Mouse (Mus musculus): ENCODE results near the gene Prrx2. TPM values are rescaled to one million over a fixed set of nuclear protein-coding genes. Genes with fewer than 3 reads are reported as not detected.

Gene Prrx2
- polyA plus RNA-seq, 1 experiment from 2014 or later, result 3.6 TPM

DNA sequence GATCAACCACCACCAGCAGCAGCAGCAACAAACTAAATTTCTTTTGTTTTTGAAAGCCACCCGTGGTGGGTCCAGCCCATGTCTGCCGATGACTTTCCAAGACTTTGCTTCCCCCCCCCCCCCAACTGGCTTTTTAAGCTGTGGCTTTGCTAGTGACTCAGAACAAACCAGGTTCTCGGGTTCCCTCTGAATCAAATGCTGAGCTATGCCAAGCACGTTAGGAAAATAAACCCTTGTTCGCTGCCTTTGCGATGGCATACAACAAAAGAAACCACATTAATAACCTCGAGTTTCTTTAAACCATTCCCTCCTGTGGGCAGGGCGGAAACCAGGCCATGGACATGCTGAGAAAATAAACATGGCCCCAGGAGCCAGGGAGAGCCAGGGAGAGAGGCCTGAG is 13.4 kb downstream of the Prrx2 start:
- peaks cover 24% of the 10 kb centered on the region for H3K27me3 ChIP-seq (replicated peaks; ENCODE audit: control insufficient read depth, insufficient read depth, low read length)
- H3K27ac ChIP-seq (ENCODE audit: low read depth), result no peak overlapping the region
- DNase-seq (ENCODE audit: low spot score) (no peak), ATAC-seq (replicated peaks; ENCODE audit: low FRiP score, low TSS enrichment, low read depth) (no peak)
- no peak overlapping the region for H3K9ac ChIP-seq (ENCODE audit: low read length)
- no peaks in the 10 kb centered on the region for H3K9me3 ChIP-seq (ENCODE audit: control insufficient read depth, low read length)
- H3K36me3 ChIP-seq (ENCODE audit: control insufficient read depth, insufficient read depth, low read length), result no peaks in the 10 kb centered on the region
- no peak overlapping the region for H3K4me3 ChIP-seq (ENCODE audit: low read depth, low read length)
- WGBS, result 72% methylated on average over 8 of the region's 8 CpGs
- H3K4me2 ChIP-seq (ENCODE audit: low read length), result no peak overlapping the region
- H3K4me1 ChIP-seq (replicated peaks; ENCODE audit: control insufficient read depth, insufficient read depth, low read length), result peaks cover 10% of the 10 kb centered on the region; the same call in 1 of the 2 replicates

DNA sequence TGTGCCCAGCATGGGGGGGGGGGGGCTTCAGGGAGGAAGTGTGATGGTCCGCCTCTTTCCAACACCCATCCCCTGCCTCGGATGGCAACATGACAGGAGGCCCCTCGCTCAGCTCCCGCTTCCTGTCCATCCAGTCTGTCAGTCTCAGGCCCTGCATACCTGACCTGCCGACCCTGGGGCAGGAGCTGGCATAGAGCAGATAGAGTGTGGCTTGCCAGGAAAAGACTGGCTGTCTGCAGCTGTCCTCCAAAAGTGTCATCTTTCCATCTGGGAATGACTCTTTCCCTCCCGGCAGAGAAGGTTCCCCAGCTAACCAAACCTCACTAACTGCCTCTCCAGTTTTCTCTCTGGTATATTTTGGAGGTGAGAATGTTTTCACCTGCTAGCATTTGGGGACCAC is 15.8 kb downstream of the Prrx2 start:
- no peak overlapping the region for H3K27ac ChIP-seq (ENCODE audit: low read depth)
- no peak overlapping the region for H3K9ac ChIP-seq (ENCODE audit: low read length)
- no peaks in the 10 kb centered on the region for H3K36me3 ChIP-seq (ENCODE audit: control insufficient read depth, insufficient read depth, low read length)
- ATAC-seq (replicated peaks; ENCODE audit: low FRiP score, low TSS enrichment, low read depth) (no peak), DNase-seq (ENCODE audit: low spot score) (no peak)
- no peaks in the 10 kb centered on the region for H3K9me3 ChIP-seq (ENCODE audit: control insufficient read depth, low read length)
- H3K4me3 ChIP-seq (ENCODE audit: low read depth, low read length), result no peak overlapping the region
- H3K4me1 ChIP-seq (replicated peaks; ENCODE audit: control insufficient read depth, insufficient read depth, low read length), result peaks cover 10% of the 10 kb centered on the region; the same call in 1 of the 2 replicates
- H3K4me2 ChIP-seq (ENCODE audit: low read length), result no peak overlapping the region
- H3K27me3 ChIP-seq (replicated peaks; ENCODE audit: control insufficient read depth, insufficient read depth, low read length), result peaks cover 8% of the 10 kb centered on the region
- 22% methylated on average over 5 of the region's 6 CpGs for WGBS

DNA sequence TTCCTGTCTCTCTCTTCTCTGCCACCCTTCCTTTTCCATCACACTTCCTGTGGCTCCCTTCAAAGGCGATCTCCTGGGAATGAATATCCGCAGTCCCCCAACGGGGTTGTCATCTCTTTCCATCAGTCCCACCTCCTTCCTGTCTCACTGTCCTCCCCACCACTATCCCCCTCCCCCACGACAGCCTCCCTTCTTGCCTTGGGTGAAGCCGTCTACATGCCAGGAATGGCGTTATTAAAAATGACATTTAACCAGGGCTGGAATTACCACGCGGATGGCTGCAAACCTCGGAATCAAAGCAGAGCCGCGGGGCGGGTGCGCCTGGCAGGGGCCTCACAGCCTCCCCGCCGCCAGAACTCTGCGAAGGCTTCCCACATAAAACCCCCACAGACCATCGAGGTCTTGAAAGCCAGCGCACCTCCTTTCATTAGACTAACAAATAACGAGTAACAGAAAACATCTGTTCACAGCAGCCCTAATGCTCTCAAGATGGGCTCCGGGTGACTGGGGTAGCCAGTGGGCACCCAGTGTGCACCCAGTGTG is 18.1 kb downstream of the Prrx2 start:
- Histone ChIP-seq H3K4me2 (ENCODE audit: low read length) (no peak overlapping the region), H3K4me3 (ENCODE audit: low read depth, low read length) (no peak overlapping the region), H3K9ac (ENCODE audit: low read length) (no peak overlapping the region), H3K4me1 (replicated peaks; ENCODE audit: control insufficient read depth, insufficient read depth, low read length) (peaks cover 6% of the 10 kb centered on the region; the same call in 1 of the 2 replicates), H3K27me3 (replicated peaks; ENCODE audit: control insufficient read depth, insufficient read depth, low read length) (no peaks in the 10 kb centered on the region), H3K36me3 (ENCODE audit: control insufficient read depth, insufficient read depth, low read length) (no peaks in the 10 kb centered on the region), H3K9me3 (ENCODE audit: control insufficient read depth, low read length) (no peaks in the 10 kb centered on the region), H3K27ac (ENCODE audit: low read depth) (no peak overlapping the region)
- DNase-seq (ENCODE audit: low spot score), result no peak
- WGBS, result 25% methylated on average over 20 of the region's 20 CpGs
- no peak for ATAC-seq (replicated peaks; ENCODE audit: low FRiP score, low TSS enrichment, low read depth)

DNA sequence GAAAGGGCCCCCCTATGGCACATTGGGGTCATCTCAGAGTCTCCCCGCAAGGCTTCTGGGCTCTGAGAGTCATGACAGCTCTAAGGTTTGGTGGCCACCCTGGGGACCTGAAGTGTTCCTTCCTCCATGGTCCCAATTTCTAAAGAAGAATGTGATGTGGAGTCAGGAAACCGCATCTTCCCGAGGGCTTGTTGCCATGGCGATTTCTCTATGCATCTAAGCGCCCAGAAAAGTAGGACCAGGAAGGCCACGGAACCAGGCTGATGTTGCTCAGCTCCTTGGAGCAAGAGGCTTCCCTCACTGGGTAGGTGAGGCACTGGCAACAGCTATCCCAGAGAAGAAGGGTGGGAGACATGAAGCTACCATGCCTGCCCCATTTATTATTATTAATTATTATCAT is 22.3 kb downstream of the Prrx2 start:
- 74% methylated on average over 6 of the region's 6 CpGs for WGBS
- Histone ChIP-seq H3K9me3 (ENCODE audit: control insufficient read depth, low read length) (no peaks in the 10 kb centered on the region), H3K4me2 (ENCODE audit: low read length) (no peak overlapping the region), H3K27ac (ENCODE audit: low read depth) (no peak overlapping the region), H3K4me1 (replicated peaks; ENCODE audit: control insufficient read depth, insufficient read depth, low read length) (peaks cover 6% of the 10 kb centered on the region; the same call in 1 of the 2 replicates), H3K9ac (ENCODE audit: low read length) (no peak overlapping the region), H3K36me3 (ENCODE audit: control insufficient read depth, insufficient read depth, low read length) (no peaks in the 10 kb centered on the region), H3K27me3 (replicated peaks; ENCODE audit: control insufficient read depth, insufficient read depth, low read length) (no peaks in the 10 kb centered on the region), H3K4me3 (ENCODE audit: low read depth, low read length) (no peak overlapping the region)
- no peak for DNase-seq (ENCODE audit: low spot score)
- ATAC-seq (replicated peaks; ENCODE audit: low FRiP score, low TSS enrichment, low read depth), result no peak

DNA sequence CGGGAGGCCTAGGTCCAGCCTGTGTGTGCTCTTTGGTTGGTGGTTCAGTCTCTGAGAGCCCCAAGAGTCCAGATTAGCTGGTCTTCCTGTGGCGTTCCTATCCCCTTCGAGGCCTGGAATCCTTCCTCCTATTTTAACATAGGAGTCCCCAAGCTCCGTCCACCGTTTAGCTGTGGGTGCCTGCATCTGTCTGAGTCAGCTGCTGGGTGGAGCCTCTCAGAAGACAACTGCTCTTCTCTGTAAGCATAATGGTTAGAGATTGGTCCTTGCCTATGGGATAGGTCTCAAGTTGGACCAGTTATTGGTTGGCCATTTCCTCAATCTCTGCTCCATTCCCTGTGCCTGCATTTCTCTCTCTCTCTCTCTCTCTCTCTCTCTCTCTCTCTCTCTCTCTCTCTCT is 25.0 kb downstream of the Prrx2 start:
- no peaks in the 10 kb centered on the region for H3K9me3 ChIP-seq (ENCODE audit: control insufficient read depth, low read length)
- H3K36me3 ChIP-seq (ENCODE audit: control insufficient read depth, insufficient read depth, low read length), result no peaks in the 10 kb centered on the region
- no peak overlapping the region for H3K9ac ChIP-seq (ENCODE audit: low read length)
- H3K4me2 ChIP-seq (ENCODE audit: low read length), result no peak overlapping the region
- H3K4me1 ChIP-seq (replicated peaks; ENCODE audit: control insufficient read depth, insufficient read depth, low read length), result peaks cover 3% of the 10 kb centered on the region; the same call in 1 of the 2 replicates
- H3K27ac ChIP-seq (ENCODE audit: low read depth), result no peak overlapping the region
- DNase-seq (ENCODE audit: low spot score), result no peak
- H3K4me3 ChIP-seq (ENCODE audit: low read depth, low read length), result no peak overlapping the region
- ATAC-seq (replicated peaks; ENCODE audit: low FRiP score, low TSS enrichment, low read depth), result no peak
- H3K27me3 ChIP-seq (replicated peaks; ENCODE audit: control insufficient read depth, insufficient read depth, low read length), result peaks cover 9% of the 10 kb centered on the region
- 75% methylated on average over 5 of the region's 5 CpGs for WGBS

DNA sequence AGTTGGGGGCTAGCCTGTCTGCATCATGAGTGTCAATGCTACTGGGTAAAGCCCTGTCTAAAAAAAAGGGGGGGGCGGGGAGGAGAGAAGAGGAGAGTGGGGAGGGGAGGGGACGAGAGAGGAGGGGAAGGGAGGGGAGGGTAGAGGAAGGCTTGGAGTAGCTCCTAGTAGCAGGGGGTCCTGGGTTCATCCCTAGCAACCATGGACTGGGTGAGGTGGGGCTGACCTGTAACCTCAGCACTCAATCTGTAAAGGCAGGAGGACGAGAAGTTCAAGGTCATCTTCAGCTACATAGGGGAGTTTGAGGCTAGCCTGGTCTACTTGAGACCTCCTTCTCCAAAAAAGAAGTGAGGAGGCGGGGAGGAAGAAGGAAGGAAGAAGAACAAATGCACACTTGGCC is 27.3 kb downstream of the Prrx2 start:
- ATAC-seq (replicated peaks; ENCODE audit: low FRiP score, low TSS enrichment, low read depth) (no peak), DNase-seq (ENCODE audit: low spot score) (no peak)
- Histone ChIP-seq H3K4me1 (replicated peaks; ENCODE audit: control insufficient read depth, insufficient read depth, low read length) (peaks cover 7% of the 10 kb centered on the region; the same call in 1 of the 2 replicates), H3K27me3 (replicated peaks; ENCODE audit: control insufficient read depth, insufficient read depth, low read length) (peaks cover 9% of the 10 kb centered on the region), H3K4me2 (ENCODE audit: low read length) (no peak overlapping the region), H3K9me3 (ENCODE audit: control insufficient read depth, low read length) (no peaks in the 10 kb centered on the region), H3K36me3 (ENCODE audit: control insufficient read depth, insufficient read depth, low read length) (no peaks in the 10 kb centered on the region), H3K27ac (ENCODE audit: low read depth) (no peak overlapping the region), H3K9ac (ENCODE audit: low read length) (no peak overlapping the region), H3K4me3 (ENCODE audit: low read depth, low read length) (no peak overlapping the region)
- WGBS, result 63% methylated on average over 3 of the region's 4 CpGs

DNA sequence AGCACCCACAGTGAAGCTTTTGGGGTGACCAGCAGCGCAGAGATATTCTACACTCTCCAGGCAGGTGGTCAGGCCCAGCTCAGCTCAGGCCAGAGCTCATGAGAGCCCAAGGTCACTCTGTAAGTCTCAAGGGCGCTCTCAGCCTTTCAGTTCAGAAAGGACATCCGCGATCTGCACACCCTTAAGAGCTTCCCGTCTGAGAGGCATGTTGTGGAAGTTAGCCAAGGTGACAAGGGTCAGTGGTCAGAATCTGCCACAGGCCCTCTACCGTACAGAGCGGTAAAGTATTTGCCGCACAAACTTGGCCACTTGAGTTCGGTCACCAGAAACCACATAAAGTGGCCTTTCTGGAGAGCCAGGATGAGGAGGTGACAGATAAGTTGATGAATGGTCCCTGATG is 28.8 kb downstream of the Prrx2 start:
- Histone ChIP-seq H3K4me2 (ENCODE audit: low read length) (no peak overlapping the region), H3K4me3 (ENCODE audit: low read depth, low read length) (no peak overlapping the region), H3K4me1 (replicated peaks; ENCODE audit: control insufficient read depth, insufficient read depth, low read length) (peaks cover 7% of the 10 kb centered on the region; the same call in 1 of the 2 replicates), H3K36me3 (ENCODE audit: control insufficient read depth, insufficient read depth, low read length) (no peaks in the 10 kb centered on the region), H3K9ac (ENCODE audit: low read length) (no peak overlapping the region), H3K27ac (ENCODE audit: low read depth) (no peak overlapping the region), H3K9me3 (ENCODE audit: control insufficient read depth, low read length) (no peaks in the 10 kb centered on the region), H3K27me3 (replicated peaks; ENCODE audit: control insufficient read depth, insufficient read depth, low read length) (peaks cover 9% of the 10 kb centered on the region)
- no peak for ATAC-seq (replicated peaks; ENCODE audit: low FRiP score, low TSS enrichment, low read depth)
- no peak for DNase-seq (ENCODE audit: low spot score)
- WGBS, result 72% methylated on average over 9 of the region's 9 CpGs

DNA sequence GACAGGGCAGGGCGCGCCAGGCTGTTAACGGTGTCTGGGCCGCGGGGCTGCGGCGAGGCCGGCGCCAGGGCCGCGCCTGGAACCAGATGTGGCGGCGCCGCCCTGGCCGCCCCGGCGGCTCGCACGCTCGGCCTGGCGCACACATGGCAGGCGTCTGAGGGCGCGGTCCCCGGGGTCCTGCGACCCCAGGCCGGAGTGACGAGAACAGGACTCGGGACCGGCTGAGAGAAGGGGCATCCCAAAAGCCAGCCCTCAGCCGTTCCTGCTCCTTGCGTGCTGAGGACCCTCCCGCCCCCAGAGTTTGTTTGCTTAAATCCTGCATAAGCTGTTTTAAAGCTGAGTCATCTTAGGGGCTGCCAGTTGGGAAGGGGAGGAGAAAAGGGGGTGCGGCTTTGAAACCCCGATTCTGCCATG is 30.2 kb downstream of the Prrx2 start:
- H3K4me1 ChIP-seq (replicated peaks; ENCODE audit: control insufficient read depth, insufficient read depth, low read length), result peaks cover 7% of the 10 kb centered on the region; the same call in 1 of the 2 replicates
- no peak overlapping the region for H3K27ac ChIP-seq (ENCODE audit: low read depth)
- WGBS, result 2% methylated on average over 35 of the region's 35 CpGs
- ATAC-seq (replicated peaks; ENCODE audit: low FRiP score, low TSS enrichment, low read depth) (no peak; the same call in 1 of the 2 replicates), DNase-seq (ENCODE audit: low spot score) (no peak)
- H3K9ac ChIP-seq (ENCODE audit: low read length), result peak overlapping the region; percentile 29; the same call in 1 of the 2 replicates
- H3K36me3 ChIP-seq (ENCODE audit: control insufficient read depth, insufficient read depth, low read length), result no peaks in the 10 kb centered on the region
- H3K27me3 ChIP-seq (replicated peaks; ENCODE audit: control insufficient read depth, insufficient read depth, low read length), result peaks cover 9% of the 10 kb centered on the region
- peak overlapping the region; percentile 27 for H3K4me3 ChIP-seq (ENCODE audit: low read depth, low read length)
- no peaks in the 10 kb centered on the region for H3K9me3 ChIP-seq (ENCODE audit: control insufficient read depth, low read length)
- peak overlapping the region; percentile 49 for H3K4me2 ChIP-seq (ENCODE audit: low read length)

DNA sequence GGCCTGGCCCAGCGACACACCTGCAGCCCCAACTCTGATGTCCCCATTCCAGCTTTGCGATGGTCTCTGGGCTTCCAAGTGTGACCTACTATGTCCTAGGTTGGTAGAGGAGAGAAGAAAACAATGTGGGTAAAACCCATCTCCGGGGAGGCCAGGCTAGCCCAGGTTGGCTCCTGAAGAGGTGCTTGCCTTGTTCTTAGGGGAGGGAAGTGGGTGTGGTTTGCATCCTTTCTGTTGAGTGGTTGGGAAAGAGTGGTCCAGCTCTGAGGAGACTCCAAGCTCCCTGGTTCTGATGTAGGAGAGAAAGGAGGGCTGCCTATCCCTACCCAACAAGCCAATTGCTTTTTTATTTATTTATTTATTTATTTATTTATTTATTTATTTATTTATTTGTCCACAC is 30.7 kb downstream of the Prrx2 start:
- H3K4me3 ChIP-seq (ENCODE audit: low read depth, low read length), result 0 out of 2 replicates have a peak overlapping the region, but pooled peaks have one; percentile 27
- peaks cover 7% of the 10 kb centered on the region; the same call in 1 of the 2 replicates for H3K4me1 ChIP-seq (replicated peaks; ENCODE audit: control insufficient read depth, insufficient read depth, low read length)
- H3K4me2 ChIP-seq (ENCODE audit: low read length), result peak overlapping the region; percentile 49; the same call in 1 of the 2 replicates
- H3K27ac ChIP-seq (ENCODE audit: low read depth), result no peak overlapping the region
- 47% methylated on average over 3 of the region's 3 CpGs for WGBS
- peaks cover 9% of the 10 kb centered on the region for H3K27me3 ChIP-seq (replicated peaks; ENCODE audit: control insufficient read depth, insufficient read depth, low read length)
- H3K9me3 ChIP-seq (ENCODE audit: control insufficient read depth, low read length), result no peaks in the 10 kb centered on the region
- DNase-seq (ENCODE audit: low spot score), result no peak
- ATAC-seq (replicated peaks; ENCODE audit: low FRiP score, low TSS enrichment, low read depth), result no peak
- no peaks in the 10 kb centered on the region for H3K36me3 ChIP-seq (ENCODE audit: control insufficient read depth, insufficient read depth, low read length)
- no peak overlapping the region for H3K9ac ChIP-seq (ENCODE audit: low read length)

Data from intestine, embryonic 14.5 days (tissue).